Mouse (Mus musculus) thymus, adult 2 months (tissue): ENCODE measurements around the gene Thnsl1. TPM values are rescaled to one million over a fixed set of nuclear protein-coding genes. Genes with fewer than 3 reads are reported as not detected.

Source experiments
- DNase-seq: peaks from one replicate; pipeline ENCODE4 v3.0.0; 2021
- H3K27ac ChIP-seq: fragments of 200-500 bp; 2 replicates; pipeline ENCODE4 v1.5.1; 2012; ENCODE audit warnings: low read length, control low read depth; ENCODE audit not compliant: control insufficient read depth, insufficient read depth
- H3K27me3 ChIP-seq: fragments of 200-500 bp; 2 replicates; pipeline ENCODE4 v1.6.1; 2012; ENCODE audit warnings: mild to moderate bottlenecking, low read length, moderate library complexity, mixed read lengths; ENCODE audit not compliant: control insufficient read depth, insufficient read depth
- H3K36me3 ChIP-seq: fragments of 200-500 bp; 2 replicates; pipeline ENCODE4 v1.6.1; 2012; ENCODE audit warnings: mild to moderate bottlenecking, low read length, moderate library complexity; ENCODE audit not compliant: control insufficient read depth, insufficient read depth
- H3K4me1 ChIP-seq: fragments of 200-500 bp; replicated peaks from 2 replicates; pipeline ENCODE4 v1.6.1; 2012; ENCODE audit warnings: low read length; ENCODE audit not compliant: control insufficient read depth, insufficient read depth
- H3K4me3 ChIP-seq: fragments of 200-500 bp; 2 replicates; pipeline ENCODE4 v1.5.1; 2012; ENCODE audit warnings: mild to moderate bottlenecking, low read length, control low read depth, moderate library complexity; ENCODE audit not compliant: control insufficient read depth, insufficient read depth
- CTCF ChIP-seq: fragments of 200-500 bp; IDR thresholded peaks from 2 replicates; pipeline ENCODE4 v1.5.1; 2012; ENCODE audit warnings: mild to moderate bottlenecking, control low read depth, low read length, moderate library complexity, borderline replicate concordance; ENCODE audit not compliant: control insufficient read depth, poor library complexity, insufficient read depth; ENCODE audit errors: extremely low read depth
- POLR2A ChIP-seq: fragments of 200-500 bp; IDR thresholded peaks from 2 replicates; pipeline ENCODE4 v1.6.1; 2012; ENCODE audit warnings: mild to moderate bottlenecking, low read length, control low read depth, moderate library complexity; ENCODE audit not compliant: control insufficient read depth, poor library complexity, insufficient read depth; ENCODE audit errors: extremely low read depth
- WGBS: fragments of 180-500 bp; shearing (Covaris S2); methylation state at CpG from one replicate; pipeline ENCODE4 v1.1.7; 2018; 5-methylcytosine and 5-hydroxymethylcytosine counted together
- polyA plus RNA-seq: library from polyadenylated mRNA; depleted of rRNA; stranded (reverse); fragments of >200 nt; gene quantifications from 2 replicates; pipeline ENCODE4 v1.2.3, GENCODE M21; 2012

Gene Thnsl1
- polyA plus RNA-seq, 1 experiment, result 3.0 TPM

DNA sequence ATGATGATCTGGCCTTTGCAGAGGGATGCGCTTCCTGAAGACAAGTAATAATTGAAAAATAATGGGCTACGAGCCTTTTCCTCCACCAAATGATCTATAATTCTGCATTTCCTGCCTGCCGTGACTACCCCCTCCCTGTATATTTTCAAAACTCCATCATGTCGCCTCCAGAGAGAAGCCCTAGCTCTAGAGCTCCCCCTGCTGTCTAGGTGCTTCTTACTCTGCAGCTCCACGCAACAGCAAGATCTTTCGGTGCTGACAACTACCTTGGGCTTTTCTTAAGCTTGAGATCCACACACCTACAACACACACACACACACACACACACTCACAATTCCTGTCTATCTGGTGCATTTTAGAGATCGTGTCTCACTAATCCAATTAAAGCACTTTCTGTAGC is 17.9 kb upstream of the Thnsl1 start:
- Histone ChIP-seq H3K36me3 (no peaks in the 10 kb centered on the region), H3K4me3 (no peak overlapping the region), H3K4me1 (no peaks in the 10 kb centered on the region), H3K27ac (no peak overlapping the region), H3K27me3 (no peaks in the 10 kb centered on the region)
- peak; percentile 63 for DNase-seq
- TF ChIP-seq POLR2A (no peak), CTCF (no peak)
- WGBS, result 52% methylated on average over 7 of the region's 7 CpGs

- no peaks in the 10 kb centered on the region for H3K27me3 ChIP-seq
- H3K36me3 ChIP-seq, result no peaks in the 10 kb centered on the region
- no peak overlapping the region for H3K4me3 ChIP-seq
- no peak for TF ChIP-seq CTCF
- no peak for TF ChIP-seq POLR2A
- no peak for DNase-seq
- no peak overlapping the region for H3K27ac ChIP-seq
- H3K4me1 ChIP-seq, result no peaks in the 10 kb centered on the region
- 82% methylated on average over 4 of the region's 4 CpGs for WGBS
Measured at GRCm38 (mm10) chr2:21188610-21189009, 16.9 kb upstream of the Thnsl1 start.

DNA sequence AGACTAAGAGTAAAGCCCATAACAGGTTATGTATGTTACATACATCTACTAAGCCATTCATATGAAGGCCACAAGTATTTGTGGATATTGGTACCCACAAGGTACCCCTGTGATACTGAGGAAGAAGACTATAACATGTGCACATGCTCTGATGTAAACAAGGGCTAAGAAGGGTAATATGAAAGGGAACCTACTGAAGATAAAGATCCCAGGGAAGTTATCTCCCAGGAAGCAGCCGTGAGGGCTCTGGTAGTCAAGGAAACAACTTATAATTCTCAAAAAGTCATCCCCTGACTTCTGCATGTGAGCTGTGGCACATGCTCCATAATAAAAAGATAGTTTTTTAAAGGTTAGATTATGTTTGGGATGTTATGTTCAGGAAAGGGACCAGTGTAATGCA is 14.3 kb upstream of the Thnsl1 start:
- no peak for TF ChIP-seq CTCF
- TF ChIP-seq POLR2A, result no peak
- H3K4me3 ChIP-seq, result no peak overlapping the region
- no peak overlapping the region for H3K27ac ChIP-seq
- no peak for DNase-seq
- H3K27me3 ChIP-seq, result no peaks in the 10 kb centered on the region
- H3K4me1 ChIP-seq, result no peaks in the 10 kb centered on the region
- 87% methylated on average over 1 of the region's 1 CpGs for WGBS
- H3K36me3 ChIP-seq, result no peaks in the 10 kb centered on the region

GRCm38 (mm10) chr2:21195233-21195632 is 10.3 kb upstream of the Thnsl1 start:
- H3K4me1 ChIP-seq, result no peaks in the 10 kb centered on the region
- no peaks in the 10 kb centered on the region for H3K27me3 ChIP-seq
- no peaks in the 10 kb centered on the region for H3K36me3 ChIP-seq
- H3K27ac ChIP-seq, result no peak overlapping the region
- TF ChIP-seq CTCF, result no peak
- no peak for TF ChIP-seq POLR2A
- no peak for DNase-seq
- H3K4me3 ChIP-seq, result no peak overlapping the region
- WGBS, result 94% methylated on average over 5 of the region's 5 CpGs

DNA sequence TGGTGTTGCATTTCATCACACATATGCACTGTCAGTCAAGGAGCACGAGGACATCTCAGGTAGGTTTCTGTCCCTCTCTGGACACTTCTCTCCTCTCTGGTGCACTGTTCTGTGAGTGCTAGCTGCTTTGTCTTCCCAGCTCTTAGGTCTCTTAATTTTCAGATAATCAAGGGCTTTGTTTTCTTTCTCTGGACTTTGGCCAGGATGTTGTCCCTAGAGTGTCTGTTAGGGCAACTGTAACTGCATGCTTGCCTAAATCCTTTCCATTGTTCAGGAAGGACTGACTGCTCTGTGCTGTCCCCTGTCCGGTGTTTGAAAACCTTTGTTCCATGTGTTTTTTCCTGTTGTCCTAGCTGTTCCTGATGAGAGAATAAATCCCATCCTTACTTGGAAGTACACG is 6.5 kb upstream of the Thnsl1 start:
- Histone ChIP-seq H3K36me3 (no peaks in the 10 kb centered on the region), H3K27ac (no peak overlapping the region), H3K4me1 (no peaks in the 10 kb centered on the region), H3K4me3 (no peak overlapping the region), H3K27me3 (no peaks in the 10 kb centered on the region)
- TF ChIP-seq CTCF, result no peak
- no peak for TF ChIP-seq POLR2A
- no peak for DNase-seq
- 76% methylated on average over 3 of the region's 3 CpGs for WGBS

- no peak overlapping the region for H3K4me3 ChIP-seq
- H3K27me3 ChIP-seq, result no peaks in the 10 kb centered on the region
- 93% methylated on average over 2 of the region's 2 CpGs for WGBS
- H3K27ac ChIP-seq, result no peak overlapping the region
- TF ChIP-seq POLR2A (no peak), CTCF (no peak)
- peaks cover 5% of the 10 kb centered on the region for H3K4me1 ChIP-seq
- DNase-seq, result no peak
- no peaks in the 10 kb centered on the region for H3K36me3 ChIP-seq
Measured at GRCm38 (mm10) chr2:21202754-21203153, 2.8 kb upstream of the Thnsl1 start.

DNA sequence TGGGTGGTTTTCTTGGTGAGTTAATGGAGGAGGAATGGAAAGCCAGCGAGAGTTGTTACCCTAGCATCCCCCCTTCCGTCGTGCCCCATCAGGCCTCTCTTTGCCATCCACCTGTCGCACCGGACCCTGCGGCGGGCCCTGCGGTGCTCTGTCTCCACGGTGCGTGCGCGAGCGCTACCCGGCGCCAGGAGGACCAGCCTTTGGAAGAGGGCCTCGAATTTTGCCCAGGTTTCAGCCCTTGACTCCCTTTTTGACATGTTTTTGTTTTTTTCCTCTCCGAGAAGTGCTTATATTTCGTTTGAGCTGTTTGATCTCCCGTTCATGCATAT is 271 bp downstream of the Thnsl1 start:
- no peak for TF ChIP-seq POLR2A
- TF ChIP-seq CTCF, result no peak

More for the DNA sequence above, 271 bp downstream of the Thnsl1 start:
- Histone ChIP-seq H3K36me3 (no peaks in the 10 kb centered on the region), H3K27ac (no peak overlapping the region), H3K27me3 (no peaks in the 10 kb centered on the region), H3K4me1 (peaks cover 5% of the 10 kb centered on the region), H3K4me3 (peak overlapping the region; percentile 91)
- no peak for DNase-seq
- 1% methylated on average over 19 of the region's 19 CpGs for WGBS
